Mouse (Mus musculus) megakaryocyte-erythroid progenitor cell, adult 5-6 weeks (primary cell): ENCODE data around the gene Mast3. TPM values are rescaled to one million over a fixed set of nuclear protein-coding genes. Genes with fewer than 3 reads are reported as not detected.
"Not testable (repeated sequence)": the region's sequence is repeated elsewhere in the genome, so short reads cannot be mapped to it uniquely, and the experiment has no call there.

ENCODE experiments used
- ATAC-seq: replicated peaks from 2 replicates; pipeline ENCODE4 v1.8.0; 2016; ENCODE audit warnings: mild to moderate bottlenecking, inconsistent platforms; ENCODE audit not compliant: severe bottlenecking, poor library complexity, low FRiP score, low TSS enrichment
- total RNA-seq, 2 experiments: library from RNA; stranded (forward) in 1 of 2; stranded (reverse) in 1 of 2; fragments of 200-1000, 215-1000 nt in 1 of 2; fragments of >200 nt in 1 of 2; fragmentation: Nextera tagmentation in 1 of 2; gene quantifications; 2 replicates each; pipeline ENCODE4 v1.2.3; 2014 to 2017

Gene Mast3
- total RNA-seq, 2 experiments from 2014 or later = 6.2 to 54.3 TPM

DNA sequence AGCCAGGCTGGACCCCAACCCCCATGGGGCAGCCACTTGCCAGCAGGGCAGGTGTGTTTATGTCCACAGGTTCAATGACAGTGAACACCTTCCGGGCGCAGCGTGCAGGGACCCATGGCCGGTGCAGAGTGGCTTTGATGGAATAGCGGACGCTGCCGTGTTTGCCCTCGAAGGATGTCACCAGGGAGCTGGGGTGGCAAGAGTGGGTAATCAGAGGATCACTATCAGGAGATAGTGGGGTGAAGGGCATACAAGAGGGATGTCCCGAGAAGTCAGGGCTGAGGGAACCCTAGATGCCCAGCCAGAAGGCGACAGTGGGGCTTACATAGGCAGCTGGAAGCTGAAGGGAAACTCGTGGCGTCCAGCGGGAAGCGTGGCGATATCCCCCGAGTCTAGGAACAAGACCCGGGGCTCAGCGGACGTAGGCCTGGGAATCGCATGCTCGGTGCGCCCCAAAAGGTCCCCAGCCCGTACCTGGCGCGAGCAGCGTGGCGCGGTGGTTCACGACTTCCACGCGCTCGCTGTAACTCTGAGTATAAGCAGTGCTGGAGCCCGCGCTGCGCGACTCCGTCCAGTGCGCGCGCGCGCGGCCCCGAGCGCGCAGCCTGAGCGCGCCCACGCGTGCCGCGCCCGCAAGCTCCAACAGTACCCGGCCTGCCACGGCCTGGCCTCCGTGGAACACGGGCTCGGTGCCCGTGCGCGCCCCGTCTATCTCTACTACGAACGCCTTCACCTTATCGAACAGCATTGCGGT is 34.0 kb upstream of the Mast3 start:
- ATAC-seq = no peak

GRCm38 (mm10) chr8:70836666-70837065 is 31.8 kb upstream of the Mast3 start:
- ATAC-seq = no peak

DNA sequence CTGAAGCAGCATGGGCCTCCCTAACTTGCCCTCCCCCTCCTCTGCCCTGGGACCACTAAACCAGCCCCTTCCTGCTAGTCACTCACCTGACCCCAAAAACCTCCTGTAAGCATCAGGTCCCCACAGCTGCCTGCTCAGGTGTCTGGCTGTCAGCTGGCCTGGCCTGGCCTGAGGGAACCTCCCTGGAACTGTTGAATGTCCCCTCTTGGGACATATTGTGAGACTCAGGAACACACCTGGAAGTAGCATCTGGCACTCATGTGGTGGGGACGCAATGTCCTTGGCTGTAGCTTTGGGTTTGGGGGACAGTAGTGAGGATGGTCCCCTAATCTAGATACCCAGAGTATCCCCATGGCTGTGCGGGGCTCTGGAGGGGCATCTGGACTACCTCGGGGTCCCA is 29.2 kb upstream of the Mast3 start:
- no peak for ATAC-seq

DNA sequence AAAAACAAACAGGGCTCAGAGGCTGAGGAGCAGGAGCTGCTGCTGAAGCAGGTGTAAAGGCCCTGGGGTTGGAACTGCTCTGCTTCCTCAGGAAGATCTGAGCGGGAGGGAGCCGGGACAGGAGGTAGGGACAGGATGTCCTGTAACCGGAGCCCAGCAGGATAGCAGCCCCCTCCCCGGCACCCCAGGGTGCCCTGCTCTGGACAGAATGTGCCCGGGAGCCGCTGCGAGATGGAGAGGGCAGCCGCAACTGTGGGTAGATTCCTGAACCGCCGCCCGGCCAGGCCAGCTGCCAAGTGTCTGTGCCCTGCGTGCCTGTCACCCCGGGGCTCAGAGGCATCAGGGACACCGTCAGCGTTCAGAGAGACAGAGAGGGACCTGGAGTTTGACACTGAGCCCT is 28.7 kb upstream of the Mast3 start:
- ATAC-seq = peak; percentile 46; the same call in 1 of the 2 replicates

DNA sequence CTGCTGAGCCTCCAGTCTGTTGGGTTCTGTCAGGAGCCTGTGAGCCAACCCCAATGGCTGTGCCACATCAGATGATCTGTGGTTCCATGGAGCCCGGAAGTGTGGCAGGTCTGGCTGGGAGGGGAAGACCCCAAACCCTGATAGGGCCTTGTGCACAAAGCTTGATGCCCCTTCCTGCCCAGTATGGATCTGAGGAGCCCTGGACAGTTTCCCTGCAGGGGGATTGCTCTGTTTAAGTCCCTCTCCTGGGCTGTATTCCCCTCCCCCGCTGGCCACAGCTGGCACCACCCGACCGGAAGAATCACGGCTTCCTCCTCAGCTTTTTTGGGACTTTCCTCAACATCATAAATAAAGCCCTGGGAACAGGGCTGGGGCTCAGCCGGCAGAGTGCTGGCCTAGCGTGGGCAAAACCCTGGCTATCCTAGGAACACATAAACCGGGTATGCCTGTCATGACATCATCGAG is 28.2 kb upstream of the Mast3 start:
- peak; percentile 30 for ATAC-seq

DNA sequence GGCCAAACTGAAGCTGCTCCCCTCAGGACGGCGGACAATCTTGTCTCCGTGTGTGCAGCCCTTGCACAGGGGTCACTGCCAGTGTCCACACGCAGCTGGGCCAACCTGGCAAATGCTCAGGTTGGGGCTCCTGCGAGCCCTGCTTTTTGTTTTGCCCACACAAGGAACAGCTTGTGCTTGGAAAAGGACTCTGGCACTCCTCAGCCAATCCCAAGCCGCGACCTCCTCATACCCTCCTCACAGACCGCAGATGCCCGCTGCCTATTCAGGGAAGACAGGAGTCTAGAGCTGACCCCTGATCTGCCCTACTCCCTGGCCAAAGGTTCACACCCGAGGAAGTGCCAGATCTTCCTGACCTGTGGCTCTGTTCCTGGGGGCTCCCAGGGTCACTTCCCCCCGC is 27.5 kb upstream of the Mast3 start:
- no peak for ATAC-seq

DNA sequence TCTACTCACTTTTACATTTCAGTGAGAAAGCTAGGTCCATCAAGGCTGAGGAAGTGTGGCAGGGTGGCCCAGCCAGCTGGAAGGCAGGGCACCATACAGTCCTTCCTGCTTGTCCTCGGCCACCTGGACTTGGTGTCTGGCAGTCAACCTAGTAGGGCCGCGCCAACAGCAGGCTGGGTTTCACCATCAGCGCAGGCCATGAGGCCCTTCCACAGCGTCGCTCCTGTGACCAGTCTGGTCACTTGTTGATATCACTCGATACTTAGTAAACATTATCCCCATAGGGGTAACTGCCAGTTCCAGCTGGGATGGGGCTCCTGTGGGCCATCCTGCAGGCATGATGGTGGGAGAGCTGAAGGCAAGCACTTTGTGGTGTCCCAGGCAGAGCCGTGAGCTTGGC is 26.7 kb upstream of the Mast3 start:
- no peak for ATAC-seq

- no peak for ATAC-seq
These were observed 22.9 kb upstream of the Mast3 start for GRCm38 (mm10) chr8:70827796-70828195.

- 0 out of 2 replicates have a peak, but pooled peaks have one; percentile 24 for ATAC-seq
These were observed 22.2 kb upstream of the Mast3 start for GRCm38 (mm10) chr8:70827010-70827409.

DNA sequence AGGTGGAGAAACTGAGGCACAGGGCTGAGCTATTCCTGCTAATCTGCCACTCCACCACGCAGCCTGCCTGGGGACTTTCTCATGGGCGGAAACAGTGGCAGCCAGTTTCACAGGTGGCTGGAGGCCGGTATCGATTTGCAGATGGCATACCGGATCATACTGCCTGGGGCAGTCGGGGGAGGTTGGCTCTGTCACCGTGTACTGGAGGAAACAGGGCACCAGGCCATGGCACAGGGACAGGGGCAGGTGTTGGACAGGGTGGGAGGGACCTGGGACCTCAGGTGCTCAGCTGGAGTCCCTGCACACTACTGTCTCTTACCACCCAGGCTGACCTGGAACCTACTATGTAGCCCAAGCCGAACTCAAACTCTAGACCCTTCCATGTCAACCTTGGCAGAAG is 21.0 kb upstream of the Mast3 start:
- no peak for ATAC-seq

DNA sequence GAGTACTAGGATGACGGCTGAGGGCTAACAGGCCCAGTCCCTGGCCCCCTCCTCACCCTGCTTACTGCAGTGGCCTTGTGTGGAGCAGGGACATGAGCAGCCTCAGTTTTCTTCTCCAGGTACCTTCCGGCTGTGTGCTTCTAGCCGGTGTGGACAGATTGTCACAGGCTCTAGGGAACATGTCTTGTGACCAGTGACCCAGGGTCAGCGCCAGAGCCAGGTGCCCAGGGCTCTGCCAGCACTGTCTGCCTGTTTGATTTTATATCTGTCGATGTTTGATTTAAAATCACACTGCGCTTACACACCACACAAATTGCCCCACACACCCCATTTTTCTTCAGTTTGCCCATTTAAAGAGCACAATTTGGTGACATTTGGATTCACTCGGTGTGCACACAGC is 18.9 kb upstream of the Mast3 start:
- no peak for ATAC-seq

- not testable (repeated sequence) for ATAC-seq
These were observed 17.7 kb upstream of the Mast3 start for GRCm38 (mm10) chr8:70822594-70822993.

DNA sequence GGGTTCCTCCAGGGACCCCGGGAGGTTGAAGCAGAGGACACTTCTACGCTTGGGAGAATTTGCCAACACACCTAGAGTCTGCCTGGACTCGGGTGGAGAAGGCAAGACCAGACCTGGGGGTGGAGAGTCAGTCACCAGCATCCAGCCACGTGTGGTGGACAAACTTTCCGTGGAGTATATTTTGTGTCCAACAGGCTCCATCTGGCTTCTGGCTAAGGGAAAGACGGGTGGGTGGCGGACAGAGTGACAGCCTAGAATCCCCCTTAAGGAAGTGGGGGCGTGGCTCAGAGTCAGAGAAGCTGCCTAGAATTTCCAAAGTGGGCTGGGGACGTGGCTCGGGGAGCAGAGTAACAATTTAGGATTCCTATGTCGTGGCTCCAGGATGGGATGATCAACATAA is 17.1 kb upstream of the Mast3 start:
- no peak; the same call in 1 of the 2 replicates for ATAC-seq

DNA sequence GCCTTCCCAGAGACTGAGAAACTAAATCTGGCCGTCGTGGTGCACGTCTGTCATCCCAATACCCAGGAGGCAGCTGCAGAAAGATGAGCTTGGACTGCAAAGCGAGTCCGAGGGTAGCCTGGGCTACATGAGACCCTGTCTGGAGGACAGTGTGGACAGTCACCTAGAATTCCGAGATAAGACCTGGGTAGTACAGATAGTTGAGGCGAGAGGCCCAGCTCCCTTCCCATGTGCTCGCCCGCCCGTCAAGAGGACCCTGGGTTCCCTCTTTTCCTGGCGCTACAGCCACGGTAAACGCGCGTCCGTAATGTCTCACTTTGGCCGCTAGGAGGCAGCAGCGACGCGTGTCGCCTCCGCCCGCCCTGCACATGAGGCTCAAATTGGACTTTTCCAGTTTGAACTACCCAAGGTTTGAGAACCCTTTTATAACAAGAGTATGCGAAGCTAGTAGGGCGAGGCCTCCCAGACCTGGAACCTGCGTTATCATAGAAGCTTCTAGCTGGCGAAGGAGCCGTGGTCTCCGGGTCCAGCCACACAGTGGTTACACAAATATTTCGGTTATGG is 16.6 kb upstream of the Mast3 start:
- ATAC-seq = peak; percentile 69

DNA sequence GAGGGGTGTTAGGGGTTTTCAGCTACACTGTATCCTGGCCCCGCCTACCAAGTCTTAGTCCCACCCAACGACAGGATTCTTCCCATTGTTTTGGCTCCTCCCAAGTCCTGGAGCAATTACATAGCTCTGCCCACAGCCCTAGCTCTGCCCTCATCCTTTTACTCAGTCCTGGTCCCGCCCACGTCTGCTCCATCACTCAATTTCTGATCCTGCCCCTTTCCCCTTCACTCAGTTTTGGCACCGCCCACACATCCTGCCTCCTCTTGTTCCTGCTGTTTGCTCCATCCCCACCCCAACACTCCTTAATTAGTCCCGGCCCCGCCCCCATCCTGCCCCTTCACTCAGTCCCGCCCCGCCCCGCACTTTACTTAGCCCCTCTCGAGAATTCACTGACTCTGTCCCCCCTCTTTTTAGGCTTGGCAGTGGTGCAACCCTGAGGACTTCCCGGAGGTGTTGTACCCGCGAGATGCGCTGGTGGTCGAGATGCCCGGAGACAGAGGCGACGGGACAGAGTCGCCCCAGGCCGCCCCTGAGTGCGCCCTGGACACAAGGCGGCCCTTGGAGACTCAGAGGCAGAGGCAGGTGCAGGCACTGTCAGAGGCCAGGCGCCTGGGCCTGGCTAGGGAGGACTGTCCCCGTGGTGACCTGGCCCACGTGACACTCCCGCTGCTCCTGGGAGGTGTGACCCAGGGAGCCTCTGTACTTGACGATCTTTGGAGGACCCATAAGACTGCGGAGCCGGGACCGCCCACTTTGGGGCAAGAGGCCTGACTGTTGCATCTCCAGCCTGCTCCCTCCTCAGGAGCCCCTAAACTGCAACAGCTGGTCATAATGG is 15.5 kb upstream of the Mast3 start:
- no peak for ATAC-seq

- no peak for ATAC-seq
These were observed 11.8 kb upstream of the Mast3 start for GRCm38 (mm10) chr8:70816679-70817078.

DNA sequence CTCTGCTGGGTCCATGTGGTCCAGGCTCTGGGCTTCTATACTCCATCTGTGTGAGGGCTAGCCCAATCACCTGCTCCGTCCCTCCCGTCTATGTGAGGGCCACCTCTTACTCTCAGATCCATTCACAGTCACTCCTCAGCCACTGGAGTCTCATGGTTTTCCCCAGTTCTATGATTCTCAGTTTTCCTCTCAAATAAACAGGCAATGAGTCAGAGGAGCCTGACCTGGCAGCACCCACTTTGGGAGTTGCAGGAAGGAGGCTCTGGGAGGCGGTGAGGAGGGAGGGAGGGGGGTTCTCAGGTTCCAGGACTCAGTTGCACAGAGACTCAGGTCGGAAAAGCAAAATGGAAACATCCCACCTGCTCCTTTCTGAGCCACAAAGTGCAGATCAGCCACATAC is 8.0 kb upstream of the Mast3 start:
- no peak for ATAC-seq

DNA sequence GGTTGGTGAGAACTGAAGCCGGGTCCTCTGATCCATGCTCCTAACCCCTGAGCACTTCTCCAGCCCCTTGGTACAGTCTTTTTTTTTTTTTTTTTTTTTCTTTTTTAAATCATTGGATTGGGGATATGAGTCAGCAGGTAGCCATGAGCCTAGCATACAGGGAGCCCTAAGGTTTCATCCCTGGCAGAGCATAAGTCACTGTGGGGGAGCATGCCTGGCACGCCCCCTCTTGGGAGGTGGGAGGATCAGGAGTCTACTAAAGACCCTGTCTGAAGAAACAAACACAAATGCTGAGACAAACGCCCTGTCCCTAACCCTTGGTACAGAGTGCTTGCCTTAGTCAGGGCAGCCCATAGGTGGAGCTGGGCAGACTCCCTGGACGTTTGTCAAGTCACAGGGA is 7.2 kb upstream of the Mast3 start:
- ATAC-seq = no peak

- no peak for ATAC-seq
These were observed 6.3 kb upstream of the Mast3 start for GRCm38 (mm10) chr8:70810962-70811680.
